Mouse (Mus musculus): Measurements from ENCODE around the gene Sun2. TPM values are rescaled to one million over a fixed set of nuclear protein-coding genes. Genes with fewer than 3 reads are reported as not detected.

The Sun2 gene
- polyA plus RNA-seq, 1 experiment, result 42.7 TPM

- 7% methylated on average over 8 of the region's 8 CpGs for WGBS
- peaks cover 4% of the 10 kb centered on the region; the same call in 1 of the 2 replicates for H3K4me1 ChIP-seq (ENCODE audit: control insufficient read depth, insufficient read depth, low read length)
- H3K27me3 ChIP-seq (ENCODE audit: control insufficient read depth, insufficient read depth, low read length), result no peaks in the 10 kb centered on the region
- TF ChIP-seq CTCF (IDR thresholded peaks at IDR 0.05; ENCODE audit: borderline replicate concordance, insufficient read depth, low read depth, low read length) (no peak), POLR2A (IDR thresholded peaks at IDR 0.05; ENCODE audit: borderline replicate concordance, insufficient read depth, low read length) (no peak)
- H3K4me3 ChIP-seq (replicated peaks; ENCODE audit: insufficient read depth, low read depth, low read length), result peak overlapping the region; percentile 87
- no peak for DNase-seq
- peak overlapping the region; percentile 95; the same call in 1 of the 2 replicates for H3K27ac ChIP-seq (ENCODE audit: insufficient read depth, low read length)
Observed at GRCm38 (mm10) chr15:79688268-79688956, 53.9 kb downstream of the Sun2 start.

GRCm38 (mm10) chr15:79687646-79688267 is 54.6 kb downstream of the Sun2 start, which contains the start of gene Josd1:
TSS of gene Josd1 (minus strand) at chr15:79687919.
- Histone ChIP-seq H3K27me3 (ENCODE audit: control insufficient read depth, insufficient read depth, low read length) (no peaks in the 10 kb centered on the region), H3K4me3 (replicated peaks; ENCODE audit: insufficient read depth, low read depth, low read length) (peak within 1 kb of the TSS; percentile 87), H3K27ac (ENCODE audit: insufficient read depth, low read length) (peak within 1 kb of the TSS; percentile 95), H3K4me1 (ENCODE audit: control insufficient read depth, insufficient read depth, low read length) (peaks cover 6% of the 10 kb centered on the region; the same call in 1 of the 2 replicates)
- peak; percentile 98 to 99 for DNase-seq
- TF ChIP-seq CTCF (IDR thresholded peaks at IDR 0.05; ENCODE audit: borderline replicate concordance, insufficient read depth, low read depth, low read length) (no peak), POLR2A (IDR thresholded peaks at IDR 0.05; ENCODE audit: borderline replicate concordance, insufficient read depth, low read length) (peak; percentile 97)
- under 1% methylated on average over 59 of the region's 72 CpGs for WGBS

GRCm38 (mm10) chr15:79687175-79687574 is 55.2 kb downstream of the Sun2 start:
- Histone ChIP-seq H3K27ac (ENCODE audit: insufficient read depth, low read length) (peak overlapping the region; percentile 89), H3K4me3 (replicated peaks; ENCODE audit: insufficient read depth, low read depth, low read length) (peak overlapping the region; percentile 87), H3K27me3 (ENCODE audit: control insufficient read depth, insufficient read depth, low read length) (no peaks in the 10 kb centered on the region), H3K4me1 (ENCODE audit: control insufficient read depth, insufficient read depth, low read length) (peaks cover 6% of the 10 kb centered on the region; the same call in 1 of the 2 replicates)
- WGBS, result 0% methylated on average over 32 of the region's 33 CpGs
- TF ChIP-seq CTCF (IDR thresholded peaks at IDR 0.05; ENCODE audit: borderline replicate concordance, insufficient read depth, low read depth, low read length), result no peak
- no peak for TF ChIP-seq POLR2A (IDR thresholded peaks at IDR 0.05; ENCODE audit: borderline replicate concordance, insufficient read depth, low read length)
- DNase-seq, result no peak

GRCm38 (mm10) chr15:79686046-79686869 is 56.1 kb downstream of the Sun2 start:
- Histone ChIP-seq H3K4me1 (ENCODE audit: control insufficient read depth, insufficient read depth, low read length) (peaks cover 10% of the 10 kb centered on the region), H3K4me3 (replicated peaks; ENCODE audit: insufficient read depth, low read depth, low read length) (peak overlapping the region; percentile 67), H3K27ac (ENCODE audit: insufficient read depth, low read length) (0 out of 2 replicates have a peak overlapping the region, but pooled peaks have one; percentile 4), H3K27me3 (ENCODE audit: control insufficient read depth, insufficient read depth, low read length) (no peaks in the 10 kb centered on the region)
- no peak for TF ChIP-seq CTCF (IDR thresholded peaks at IDR 0.05; ENCODE audit: borderline replicate concordance, insufficient read depth, low read depth, low read length)
- no peak for TF ChIP-seq POLR2A (IDR thresholded peaks at IDR 0.05; ENCODE audit: borderline replicate concordance, insufficient read depth, low read length)
- peak in 1 of 2 experiments; percentile 32 for DNase-seq
- WGBS, result 4% methylated on average over 15 of the region's 15 CpGs

- no peaks in the 10 kb centered on the region for H3K27me3 ChIP-seq (ENCODE audit: control insufficient read depth, insufficient read depth, low read length)
- 10% methylated on average over 6 of the region's 6 CpGs for WGBS
- no peak overlapping the region for H3K27ac ChIP-seq (ENCODE audit: insufficient read depth, low read length)
- TF ChIP-seq POLR2A (IDR thresholded peaks at IDR 0.05; ENCODE audit: borderline replicate concordance, insufficient read depth, low read length) (no peak), CTCF (IDR thresholded peaks at IDR 0.05; ENCODE audit: borderline replicate concordance, insufficient read depth, low read depth, low read length) (no peak)
- H3K4me3 ChIP-seq (replicated peaks; ENCODE audit: insufficient read depth, low read depth, low read length), result peak overlapping the region; percentile 67
- H3K4me1 ChIP-seq (ENCODE audit: control insufficient read depth, insufficient read depth, low read length), result peaks cover 14% of the 10 kb centered on the region
- DNase-seq, result no peak
Observed at GRCm38 (mm10) chr15:79685141-79685641, 57.1 kb downstream of the Sun2 start.

GRCm38 (mm10) chr15:79684616-79685015 is 57.7 kb downstream of the Sun2 start:
- TF ChIP-seq POLR2A (IDR thresholded peaks at IDR 0.05; ENCODE audit: borderline replicate concordance, insufficient read depth, low read length), result no peak
- TF ChIP-seq CTCF (IDR thresholded peaks at IDR 0.05; ENCODE audit: borderline replicate concordance, insufficient read depth, low read depth, low read length), result no peak
- peak overlapping the region; percentile 67 for H3K4me3 ChIP-seq (replicated peaks; ENCODE audit: insufficient read depth, low read depth, low read length)
- DNase-seq, result peak; percentile 57 to 61
- H3K27me3 ChIP-seq (ENCODE audit: control insufficient read depth, insufficient read depth, low read length), result no peaks in the 10 kb centered on the region
- H3K27ac ChIP-seq (ENCODE audit: insufficient read depth, low read length), result no peak overlapping the region
- WGBS, result 9% methylated on average over 6 of the region's 6 CpGs
- H3K4me1 ChIP-seq (ENCODE audit: control insufficient read depth, insufficient read depth, low read length), result peaks cover 16% of the 10 kb centered on the region
